Comparison of ENCODE assay signal across 8 mouse cellular contexts in the genomic region with DNA sequence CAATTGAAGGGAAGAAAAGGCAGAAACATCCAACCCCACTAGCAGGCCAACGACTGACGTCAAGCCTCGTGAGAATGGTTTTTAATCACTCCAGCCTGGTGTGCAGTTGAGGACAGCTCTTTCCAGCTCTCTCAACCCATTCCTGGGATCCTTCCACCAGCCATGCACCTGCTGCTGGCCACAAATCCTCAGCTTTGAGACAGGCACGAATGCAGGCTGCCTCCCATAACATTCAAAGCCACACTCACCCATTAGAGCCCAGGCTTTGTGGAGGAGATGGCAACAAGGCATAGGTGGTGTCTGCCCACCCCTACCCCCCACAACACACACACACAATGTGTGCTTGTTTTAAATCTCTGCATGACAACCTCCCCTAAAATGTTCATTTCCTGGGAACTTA.
"Had no signal": no experiment of that assay in that cellular context is flagged by ENCODE, and none has a peak within 500 bp of the region (broad histone marks: within the 10 kb centered on the region; RNA-seq: fewer than 3 reads in every experiment).

No protein-coding gene starts in this region.

- H3K9ac ChIP-seq: limb, embryonic 13.5 days; liver, embryonic 14.5 days; midbrain, embryonic 12.5 days; neural tube, embryonic 12.5 days had no signal

- H3K9me3 ChIP-seq: limb, embryonic 13.5 days; midbrain, embryonic 12.5 days; neural tube, embryonic 12.5 days had no signal

- H3K27ac ChIP-seq: limb, embryonic 13.5 days; liver, embryonic 14.5 days; midbrain, embryonic 12.5 days; neural tube, embryonic 12.5 days; stomach, postnatal 0 days had no signal

- H3K36me3 ChIP-seq: limb, embryonic 13.5 days; midbrain, embryonic 12.5 days; neural tube, embryonic 12.5 days had no signal

- H3K4me3 ChIP-seq: limb, embryonic 13.5 days; midbrain, embryonic 12.5 days; neural tube, embryonic 12.5 days had no signal

- ATAC-seq: intestine, postnatal 0 days; midbrain, embryonic 16.5 days had no signal

- H3K27me3 ChIP-seq: limb, embryonic 13.5 days; neural tube, embryonic 12.5 days had no signal

- H3K4me2 ChIP-seq: limb, embryonic 13.5 days; midbrain, embryonic 12.5 days; neural tube, embryonic 12.5 days had no signal

- DNase-seq: right cerebral cortex, postnatal 25 days had no signal
